Mouse (Mus musculus) cerebral cortex, adult 2 months (tissue): ENCODE measurements around the gene Pkn3.

Experiments used
- WGBS: fragments of 180-500 bp; shearing (Covaris S2); methylation state at CpG from one replicate; pipeline ENCODE4 v1.1.7; 2018; 5-methylcytosine and 5-hydroxymethylcytosine counted together

The Pkn3 gene

DNA sequence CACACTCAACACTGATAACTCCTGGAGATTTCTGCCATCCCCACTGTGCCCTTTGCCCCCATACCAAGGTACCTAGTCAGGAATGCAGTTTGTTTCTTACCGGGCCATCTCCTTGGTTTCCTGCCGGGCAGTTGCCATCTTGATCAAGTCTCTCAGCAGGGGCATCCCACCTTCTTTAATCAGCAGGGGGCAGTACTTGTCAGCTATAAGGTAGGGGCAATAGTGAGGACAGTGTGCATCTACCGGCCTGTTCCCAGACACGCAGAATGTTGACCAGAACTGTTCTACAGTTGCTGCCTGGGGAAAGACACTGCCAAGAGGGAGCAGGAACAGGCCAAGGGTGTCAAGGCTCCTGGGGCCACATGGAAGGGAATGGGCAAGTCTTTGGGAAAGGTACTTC lies 22.7 kb downstream of the Pkn3 start:
- WGBS, result 66% methylated on average over 4 of the region's 4 CpGs

GRCm38 (mm10) chr2:30107646-30108045 lies 30.2 kb downstream of the Pkn3 start:
- 94% methylated on average over 5 of the region's 5 CpGs for WGBS

DNA sequence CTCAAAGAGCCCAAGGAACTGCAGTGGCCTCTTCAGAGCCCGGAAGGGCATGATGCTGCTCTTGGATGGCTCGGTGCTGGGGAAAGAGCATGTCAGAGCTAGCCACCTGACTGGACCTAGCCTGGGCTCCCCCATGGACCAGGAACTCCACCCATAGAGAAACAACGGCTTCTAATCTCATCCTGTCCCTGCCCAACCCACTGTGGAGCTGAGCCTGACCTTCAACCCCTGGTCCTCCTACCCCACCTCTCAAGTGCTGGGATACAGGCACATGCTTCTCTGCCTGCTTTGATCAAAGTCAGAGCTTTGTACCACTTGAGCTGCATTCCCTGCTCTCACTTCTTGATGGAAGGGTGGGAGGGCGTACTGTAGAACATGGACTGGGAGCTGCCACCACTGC lies 30.8 kb downstream of the Pkn3 start:
- 86% methylated on average over 4 of the region's 4 CpGs for WGBS

DNA sequence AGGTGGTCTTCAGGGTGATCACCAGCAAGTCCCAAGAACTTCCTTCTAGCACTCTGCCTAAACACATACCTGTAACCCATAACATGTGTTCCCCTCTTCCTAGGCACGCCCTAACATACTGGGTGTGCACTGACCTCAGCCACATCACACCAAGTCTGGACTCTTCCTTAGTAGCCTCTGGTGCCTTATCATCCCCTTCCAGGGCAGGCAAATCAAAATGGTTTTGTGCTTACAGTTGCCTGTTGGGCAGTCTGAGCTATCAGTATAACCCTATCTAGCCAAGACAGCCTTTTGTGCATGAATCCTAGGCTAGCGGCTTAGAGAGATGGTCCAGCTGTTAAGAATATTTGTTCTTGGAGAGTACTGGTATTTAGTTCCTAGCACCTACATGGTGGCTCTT lies 34.0 kb downstream of the Pkn3 start:
- WGBS, result 98% methylated on average over 2 of the region's 2 CpGs

GRCm38 (mm10) chr2:30112564-30112963 lies 35.1 kb downstream of the Pkn3 start:
- 74% methylated on average over 5 of the region's 5 CpGs for WGBS

GRCm38 (mm10) chr2:30119641-30120051 lies 42.2 kb downstream of the Pkn3 start:
- whole genome bisulfite sequencing, result 12% methylated on average over 6 of the region's 6 CpGs

DNA sequence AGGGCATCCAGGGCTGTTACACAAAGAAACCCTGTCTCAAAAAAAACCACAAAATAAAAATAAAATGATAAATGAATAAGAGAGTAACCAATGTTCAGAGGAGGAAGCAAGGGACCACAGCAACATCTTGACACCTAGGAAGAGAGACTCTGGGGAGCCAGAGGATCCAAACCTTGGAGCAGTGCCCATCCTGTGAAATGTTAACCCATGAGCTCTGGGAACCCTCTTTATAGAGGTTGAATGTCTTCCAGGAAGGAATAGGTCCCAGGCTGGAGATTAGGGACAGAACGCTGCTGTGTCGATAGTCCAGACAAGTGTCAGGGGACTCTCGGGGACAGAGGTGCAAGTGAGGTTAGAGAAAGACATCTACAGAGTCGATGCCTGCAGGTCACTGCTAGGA lies 42.8 kb downstream of the Pkn3 start:
- WGBS, result 64% methylated on average over 4 of the region's 4 CpGs

DNA sequence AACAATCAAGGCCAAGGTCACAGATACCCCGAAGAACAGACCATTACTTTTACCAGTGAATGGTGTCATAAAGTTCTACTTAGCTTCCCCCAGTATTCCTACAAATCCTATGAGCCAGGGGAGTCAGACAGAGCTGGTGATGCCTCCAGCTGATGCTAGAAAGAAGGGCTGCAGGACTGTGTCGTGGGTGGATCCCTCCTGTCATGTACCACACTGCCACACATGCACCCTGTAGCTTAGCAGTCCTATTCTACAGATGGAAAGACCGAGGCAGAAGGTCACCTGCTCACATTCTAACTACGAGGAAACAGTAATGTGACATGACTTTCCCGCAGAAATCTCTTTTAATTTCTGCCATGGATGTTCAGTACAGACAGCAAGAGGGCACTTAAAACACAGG lies 45.3 kb downstream of the Pkn3 start:
- 51% methylated on average over 5 of the region's 5 CpGs for WGBS

DNA sequence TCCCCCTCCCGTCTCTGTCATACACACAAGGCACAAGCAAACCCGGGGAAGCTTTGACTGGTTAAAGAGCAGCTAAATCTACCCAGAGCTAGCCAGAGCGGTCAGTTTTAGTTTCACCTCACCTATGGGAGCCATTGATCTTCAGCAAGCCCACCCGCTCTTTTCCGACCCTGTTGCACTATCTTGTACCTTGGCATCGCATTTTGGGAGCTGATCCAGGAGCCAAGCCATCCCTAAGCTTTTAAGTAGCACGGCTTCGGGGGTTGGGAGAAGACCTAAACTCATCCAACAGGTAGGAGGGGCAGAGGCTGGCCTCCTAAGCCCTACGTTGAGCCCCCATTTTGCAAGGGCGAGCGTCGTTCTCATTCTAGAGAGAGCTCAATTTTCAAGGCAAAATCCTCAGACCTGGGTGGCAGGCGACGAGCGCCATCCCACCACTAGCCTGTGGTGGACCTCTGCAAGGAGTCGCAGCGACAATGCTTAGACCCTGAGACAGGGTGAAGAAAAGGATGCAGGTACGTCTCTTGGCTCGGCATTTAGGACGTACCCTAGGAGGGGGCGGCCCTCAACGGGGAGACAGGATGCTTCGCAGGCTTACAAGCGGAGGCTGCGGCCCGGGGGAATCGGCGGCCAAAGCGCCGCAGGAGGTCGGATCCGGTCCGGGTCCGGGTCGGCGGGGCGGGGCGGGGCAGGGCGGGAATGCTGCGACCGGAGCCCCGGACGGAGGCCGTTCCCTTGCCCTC lies 46.4 kb downstream of the Pkn3 start:
- 1% methylated on average over 44 of the region's 44 CpGs for WGBS

DNA sequence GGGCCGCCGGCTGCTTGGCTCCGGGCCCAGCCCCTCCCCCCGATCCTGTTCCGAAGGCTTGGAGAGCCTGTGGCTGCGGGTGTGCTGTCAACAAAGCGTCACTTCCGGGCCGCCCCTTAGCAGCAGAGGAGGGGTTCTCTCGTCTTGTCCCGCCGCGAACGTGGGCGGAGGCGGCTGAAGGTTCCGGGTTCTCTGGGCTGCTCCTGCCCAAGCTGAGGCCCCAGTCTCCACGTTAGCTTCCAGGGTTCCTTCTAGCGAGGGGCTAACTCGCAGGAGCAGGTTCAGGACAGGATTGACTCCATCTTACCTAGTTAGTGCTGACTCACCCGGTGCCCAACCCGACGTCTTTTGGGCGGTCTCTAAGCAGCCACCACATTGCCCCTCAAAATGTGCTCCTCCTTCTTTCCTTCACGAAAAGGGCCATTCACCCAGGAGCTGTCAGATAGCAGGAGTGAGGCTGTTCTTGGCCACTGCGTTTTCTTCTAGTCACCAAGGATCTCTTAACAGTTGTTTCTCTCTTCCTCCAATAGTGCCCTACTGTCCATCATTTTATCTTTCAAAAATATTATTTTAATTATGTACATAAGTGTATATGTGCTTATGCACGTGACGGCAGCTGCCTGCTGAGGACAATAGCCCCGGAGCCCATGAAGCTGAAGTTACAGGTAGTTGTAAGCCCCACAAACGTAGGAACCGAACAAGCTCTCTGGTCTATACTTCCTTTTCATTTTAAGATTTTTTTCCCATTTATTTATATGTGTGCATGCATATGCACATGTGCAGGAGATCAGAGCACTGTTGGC lies 47.2 kb downstream of the Pkn3 start, which contains the start of gene Zer1:
Zer1 (minus strand) TSS at position 114 of the 803 bp plus-strand sequence.
- WGBS, result 5% methylated on average over 31 of the region's 31 CpGs

DNA sequence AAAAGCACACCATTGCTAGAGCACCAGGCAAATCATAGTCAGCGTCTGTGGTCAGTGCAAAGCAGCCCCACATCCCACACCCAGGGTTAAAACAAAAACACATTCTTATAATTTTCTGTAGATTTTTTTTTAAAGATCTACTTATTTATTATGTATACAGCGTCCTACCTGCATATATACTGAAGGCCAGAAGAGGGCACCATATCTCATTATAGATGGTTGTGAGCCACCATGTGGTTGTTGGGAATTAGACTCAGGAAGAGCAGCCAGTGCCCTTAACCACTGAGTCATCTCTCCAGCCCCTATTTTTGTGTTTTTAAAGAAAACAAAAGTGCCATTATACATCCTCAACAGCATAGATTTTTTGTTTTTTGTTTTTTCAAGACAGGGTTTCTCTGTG lies 51.3 kb downstream of the Pkn3 start:
- 30% methylated on average over 2 of the region's 2 CpGs for WGBS

DNA sequence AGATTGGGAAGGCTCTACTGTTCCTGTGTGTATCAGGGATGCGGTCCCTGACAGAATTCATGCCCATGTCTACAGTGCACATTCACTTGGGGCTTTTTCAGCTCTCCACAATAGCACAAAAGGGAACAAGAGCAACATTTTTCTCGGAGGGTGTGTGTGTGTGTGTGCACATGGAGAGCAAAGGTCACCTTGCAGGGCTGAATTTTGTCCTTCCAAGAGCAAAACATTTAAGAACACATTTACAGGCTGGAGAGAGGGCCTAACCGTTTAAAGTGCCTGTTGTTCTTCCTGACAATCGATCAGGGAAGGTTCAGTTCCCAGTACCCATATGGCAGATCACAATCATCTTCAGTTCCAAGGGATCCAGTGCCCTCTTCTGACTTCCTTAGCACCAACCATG lies 52.7 kb downstream of the Pkn3 start:
- WGBS, result 85% methylated on average over 4 of the region's 4 CpGs

DNA sequence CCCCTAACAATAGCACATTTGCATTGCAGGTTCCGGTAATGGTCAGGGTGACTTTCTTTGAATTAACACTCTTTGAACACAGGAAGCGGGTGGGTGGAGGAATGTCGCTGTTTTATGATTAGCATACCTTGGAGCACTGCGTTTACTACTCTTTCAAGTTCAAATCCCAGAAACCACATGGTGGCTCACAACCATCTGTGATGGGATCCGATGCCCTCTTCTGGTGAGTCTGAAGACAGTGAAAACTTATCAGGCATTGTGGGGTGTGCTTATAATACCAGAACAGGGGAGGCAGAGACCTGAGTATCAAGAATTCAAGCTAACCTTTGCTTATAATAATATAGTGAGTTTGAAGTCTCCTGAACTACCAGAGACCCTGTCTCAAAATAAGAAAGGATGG lies 53.8 kb downstream of the Pkn3 start:
- 51% methylated on average over 5 of the region's 5 CpGs for WGBS

GRCm38 (mm10) chr2:30132801-30133612 lies 55.5 kb downstream of the Pkn3 start:
- 12% methylated on average over 16 of the region's 16 CpGs for WGBS

DNA sequence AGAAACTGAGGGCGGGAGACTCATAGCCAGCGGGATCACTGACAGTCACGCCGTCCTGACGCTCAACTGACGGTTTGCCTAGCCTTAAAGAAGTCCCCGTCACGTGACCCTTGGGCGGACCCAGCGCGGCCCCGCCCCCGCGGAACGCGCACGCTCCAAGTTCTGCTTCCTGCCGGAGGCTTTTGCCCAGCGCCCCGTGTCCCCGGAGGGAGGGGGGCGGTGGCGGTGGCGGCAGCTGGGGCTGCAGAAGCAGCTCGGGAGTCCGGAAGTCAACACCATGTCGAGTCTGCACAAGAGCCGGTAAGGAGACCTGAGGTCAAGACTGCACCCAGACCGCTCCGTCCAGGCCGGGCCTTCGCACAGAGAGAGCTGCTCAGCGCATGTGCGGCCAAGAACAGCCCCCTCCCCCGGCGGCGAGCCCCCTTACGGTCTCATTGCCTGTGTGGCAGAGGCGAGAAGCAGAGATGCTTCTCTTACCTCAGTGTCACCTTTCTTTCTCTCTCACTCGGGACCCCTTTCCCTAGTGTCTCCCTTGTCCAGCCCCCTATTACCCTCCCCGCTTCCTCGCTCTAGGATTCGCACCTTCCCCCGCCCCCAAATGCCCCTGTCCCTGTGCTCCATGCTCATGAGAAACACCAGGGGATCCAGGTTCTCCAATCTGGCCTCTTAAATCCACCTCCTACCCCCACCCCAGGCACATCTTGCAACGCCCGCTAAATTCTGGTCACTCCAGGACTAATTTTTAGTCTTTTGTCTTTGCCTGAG lies 56.3 kb downstream of the Pkn3 start, which contains the start of gene Tbc1d13:
Tbc1d13 (plus strand) TSS at position 134 of the 765 bp plus-strand sequence.
- WGBS, result under 1% methylated on average over 46 of the region's 46 CpGs

DNA sequence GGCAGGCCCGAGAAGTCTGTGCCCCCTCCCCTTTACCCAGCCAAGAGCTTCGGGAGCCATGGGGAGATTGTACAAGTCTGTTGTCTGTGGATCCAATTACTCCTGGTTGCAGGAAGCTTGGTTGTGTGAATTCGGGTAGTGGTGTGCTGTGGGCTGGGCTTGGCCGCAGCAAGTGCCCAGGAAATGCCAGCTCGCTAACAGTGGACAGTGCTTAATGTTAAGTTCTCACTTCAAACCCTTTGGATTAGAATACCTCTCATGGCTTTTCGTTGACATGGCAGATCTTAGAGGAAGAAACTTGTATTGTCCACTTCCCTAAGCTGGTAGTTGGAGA lies 56.9 kb downstream of the Pkn3 start:
- WGBS, result 5% methylated on average over 6 of the region's 6 CpGs

GRCm38 (mm10) chr2:30134928-30135620 lies 57.6 kb downstream of the Pkn3 start:
- WGBS, result 37% methylated on average over 10 of the region's 10 CpGs

DNA sequence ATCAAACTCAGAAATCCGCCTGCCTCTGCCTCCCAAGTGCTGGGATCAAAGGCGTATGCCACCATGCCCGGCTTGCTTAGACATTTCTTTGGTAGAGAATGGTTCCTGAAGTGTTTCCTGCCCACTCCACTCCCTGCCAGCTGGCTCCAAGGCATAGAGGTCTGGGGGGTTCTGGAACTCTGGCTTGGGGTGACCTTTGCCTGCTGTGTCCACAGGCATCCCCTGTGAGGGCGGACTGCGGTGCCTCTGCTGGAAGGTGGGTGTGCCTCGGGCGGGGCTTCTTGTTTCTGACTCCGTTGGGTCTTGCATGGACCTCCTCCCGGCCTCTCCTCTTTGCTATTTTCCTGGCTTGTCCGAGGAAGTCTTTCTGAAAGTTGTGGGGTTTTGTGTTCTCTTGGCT lies 59.0 kb downstream of the Pkn3 start:
- 84% methylated on average over 10 of the region's 10 CpGs for WGBS

DNA sequence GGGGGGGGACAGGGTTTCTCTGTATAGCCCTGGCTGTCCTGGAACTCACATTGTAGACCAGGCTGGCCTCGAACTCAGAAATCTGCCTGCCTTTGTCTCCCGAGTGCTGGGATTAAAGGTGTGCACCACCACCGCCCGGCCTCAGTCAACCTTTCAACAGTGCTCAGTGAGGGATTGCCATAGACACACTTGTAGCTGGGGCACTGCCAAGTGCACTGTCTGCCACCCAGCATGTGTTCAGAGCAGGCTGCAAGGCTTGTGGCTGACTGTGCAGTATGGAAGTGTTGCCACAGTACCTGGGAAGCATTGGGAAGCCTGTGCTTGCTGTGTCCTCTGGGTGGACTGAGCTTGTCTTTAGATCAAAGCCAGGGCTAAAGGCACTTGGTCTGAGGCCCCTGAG lies 62.5 kb downstream of the Pkn3 start:
- 76% methylated on average over 4 of the region's 4 CpGs for WGBS
